Mouse (Mus musculus): Measurements from ENCODE around the gene Ankrd28.

GRCm38 (mm10) chr14:31686231-31686630, 144.2 kb downstream of the Ankrd28 start:
- TF ChIP-seq CTCF (IDR thresholded peaks at IDR 0.05; ENCODE audit: extremely low read depth, insufficient read depth, insufficient read length, insufficient replicate concordance) (no peak), POLR2A (IDR thresholded peaks at IDR 0.05; ENCODE audit: low read depth, low read length) (no peak)

Data from spleen, adult 2 months (tissue).